Mouse (Mus musculus) limb, embryonic 14.5 days (tissue): ENCODE measurements around the gene Sipa1l1. TPM values are rescaled to one million over a fixed set of nuclear protein-coding genes. Genes with fewer than 3 reads are reported as not detected.

Experiments
- ATAC-seq: fragments of 200-750 bp; cut with Nextera tagmentation; 2 replicates; pipeline ENCODE4 v1.8.0; 2017; ENCODE audit warnings: low read depth, moderate number of reproducible peaks, moderate TSS enrichment; ENCODE audit not compliant: low FRiP score
- DNase-seq: peaks from one replicate; pipeline ENCODE4 v3.0.0-alpha.2; 2015; ENCODE audit warnings: low spot score
- H3K27ac ChIP-seq: fragments of 300-500 bp; sonication (generic); replicated peaks from 2 replicates; pipeline ENCODE4 v1.5.1; 2014; ENCODE audit warnings: low read depth, mild to moderate bottlenecking, low read length, moderate library complexity, mixed read lengths
- H3K27me3 ChIP-seq: fragments of 300-500 bp; sonication (generic); 2 replicates; pipeline ENCODE4 v1.6.1; 2014; ENCODE audit warnings: low read length, mixed read lengths; ENCODE audit not compliant: control insufficient read depth, insufficient read depth
- H3K36me3 ChIP-seq: fragments of 300-500 bp; sonication (generic); 2 replicates; pipeline ENCODE4 v1.6.1; 2014; ENCODE audit warnings: mild to moderate bottlenecking, low read length, moderate library complexity, mixed read lengths; ENCODE audit not compliant: control insufficient read depth, insufficient read depth
- H3K4me1 ChIP-seq: fragments of 300-500 bp; sonication (generic); 2 replicates; pipeline ENCODE4 v1.6.1; 2014; ENCODE audit warnings: antibody characterized with exemption, low read length, mixed read lengths; ENCODE audit not compliant: control insufficient read depth, insufficient read depth
- H3K4me2 ChIP-seq: fragments of 300-500 bp; sonication (generic); replicated peaks from 2 replicates; pipeline ENCODE4 v1.6.1; 2014; ENCODE audit warnings: low read depth, mild to moderate bottlenecking, low read length, moderate library complexity; ENCODE audit not compliant: severe bottlenecking
- H3K4me3 ChIP-seq: fragments of 300-500 bp; sonication (generic); replicated peaks from 2 replicates; pipeline ENCODE4 v1.5.1; 2014; ENCODE audit warnings: low read length
- H3K9ac ChIP-seq: fragments of 300-500 bp; sonication (generic); 2 replicates; pipeline ENCODE4 v1.6.1; 2014; ENCODE audit warnings: mild to moderate bottlenecking, low read depth, low read length, moderate library complexity; ENCODE audit not compliant: severe bottlenecking
- H3K9me3 ChIP-seq: fragments of 300-500 bp; sonication (generic); 2 replicates; pipeline ENCODE4 v1.6.1; 2016; ENCODE audit warnings: low read length; ENCODE audit not compliant: control insufficient read depth
- POLR2A ChIP-seq: fragments of 200-500 bp; IDR thresholded peaks from 2 replicates; pipeline ENCODE4 v1.8.0; 2012; ENCODE audit warnings: inconsistent platforms, mild to moderate bottlenecking, moderate library complexity, borderline replicate concordance; ENCODE audit not compliant: insufficient read depth, insufficient read length; ENCODE audit errors: extremely low read depth
- WGBS: fragments of 180-500 bp; shearing (Covaris S2); extraction: QIAGEN DNeasy Blood & Tissue Kit; methylation state at CpG from one replicate; pipeline ENCODE4 v1.1.7; 2014; 5-methylcytosine and 5-hydroxymethylcytosine counted together
- polyA plus RNA-seq, 2 experiments: library from polyadenylated mRNA; depleted of rRNA in 1 of 2; stranded (reverse) in 1 of 2; unstranded in 1 of 2; fragments of >200 nt; fragmentation: Nextera tagmentation in 1 of 2; extraction: Ambion mirVana in 1 of 2; gene quantifications; 2 replicates each; pipeline versions ENCODE4 v1.2.1 to v1.2.3; 2012 to 2014

Gene Sipa1l1
- polyA plus RNA-seq, 2 experiments: 29.5 to 31.0 TPM

- Histone ChIP-seq H3K9me3 (no peaks in the 10 kb centered on the region), H3K36me3 (no peaks in the 10 kb centered on the region), H3K9ac (no peak overlapping the region), H3K4me2 (no peak overlapping the region), H3K27me3 (no peaks in the 10 kb centered on the region), H3K27ac (no peak overlapping the region), H3K4me3 (no peak overlapping the region), H3K4me1 (no peaks in the 10 kb centered on the region)
- TF ChIP-seq POLR2A: no peak
- DNase-seq (no peak), ATAC-seq (no peak)
- WGBS: 71% methylated on average over 10 of the region's 10 CpGs
Measured at GRCm38 (mm10) chr12:82294906-82295887, 126.1 kb downstream of the Sipa1l1 start.

- ATAC-seq: no peak
- no peak for DNase-seq
- Histone ChIP-seq H3K27me3 (no peaks in the 10 kb centered on the region), H3K4me2 (no peak overlapping the region), H3K4me3 (no peak overlapping the region), H3K36me3 (no peaks in the 10 kb centered on the region), H3K27ac (no peak overlapping the region), H3K4me1 (no peaks in the 10 kb centered on the region), H3K9ac (no peak overlapping the region), H3K9me3 (no peaks in the 10 kb centered on the region)
- 93% methylated on average over 2 of the region's 2 CpGs for WGBS
- TF ChIP-seq POLR2A: no peak
Measured at GRCm38 (mm10) chr12:82296276-82296675, 127.2 kb downstream of the Sipa1l1 start.

DNA sequence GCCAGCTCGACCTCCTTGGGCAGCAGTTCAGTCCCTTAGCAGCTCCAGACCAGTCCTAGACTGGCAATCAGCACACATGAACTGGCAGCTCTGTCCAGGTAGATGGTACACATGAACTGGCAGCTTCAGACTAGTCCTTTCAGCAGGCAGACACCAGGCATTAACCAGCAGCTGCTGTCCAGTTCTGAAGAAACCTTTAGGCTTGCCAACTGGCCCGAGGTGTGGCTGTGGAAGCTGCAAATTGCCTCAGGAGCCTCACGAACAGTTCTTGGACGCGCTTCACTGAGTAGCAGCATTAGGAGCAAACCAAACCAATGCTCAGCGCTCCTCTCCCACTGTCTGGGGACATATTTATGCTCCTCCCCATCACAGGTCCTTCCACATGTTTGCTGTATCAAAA is 128.1 kb downstream of the Sipa1l1 start:
- TF ChIP-seq POLR2A: no peak
- 82% methylated on average over 6 of the region's 6 CpGs for WGBS
- H3K9me3 ChIP-seq: no peaks in the 10 kb centered on the region
- no peak overlapping the region for H3K4me2 ChIP-seq
- no peak overlapping the region for H3K4me3 ChIP-seq
- no peaks in the 10 kb centered on the region for H3K36me3 ChIP-seq
- ATAC-seq (no peak), DNase-seq (no peak)
- no peak overlapping the region for H3K9ac ChIP-seq
- no peak overlapping the region for H3K27ac ChIP-seq
- no peaks in the 10 kb centered on the region for H3K27me3 ChIP-seq
- no peaks in the 10 kb centered on the region for H3K4me1 ChIP-seq

- no peaks in the 10 kb centered on the region for H3K27me3 ChIP-seq
- H3K9me3 ChIP-seq: no peaks in the 10 kb centered on the region
- no peak for TF ChIP-seq POLR2A
- DNase-seq: no peak
- no peak overlapping the region for H3K27ac ChIP-seq
- H3K9ac ChIP-seq: no peak overlapping the region
- no peaks in the 10 kb centered on the region for H3K36me3 ChIP-seq
- no peak overlapping the region for H3K4me2 ChIP-seq
- no peak for ATAC-seq
- no peaks in the 10 kb centered on the region for H3K4me1 ChIP-seq
- WGBS: 75% methylated on average over 9 of the region's 9 CpGs
- no peak overlapping the region for H3K4me3 ChIP-seq
Measured at GRCm38 (mm10) chr12:82298662-82299460, 129.7 kb downstream of the Sipa1l1 start.

GRCm38 (mm10) chr12:82304140-82304539 is 135.0 kb downstream of the Sipa1l1 start:
- no peak overlapping the region for H3K4me2 ChIP-seq
- H3K9ac ChIP-seq: no peak overlapping the region
- 78% methylated on average over 2 of the region's 2 CpGs for WGBS
- H3K4me1 ChIP-seq: no peaks in the 10 kb centered on the region
- no peak overlapping the region for H3K4me3 ChIP-seq
- H3K9me3 ChIP-seq: no peaks in the 10 kb centered on the region
- no peak for TF ChIP-seq POLR2A
- no peaks in the 10 kb centered on the region for H3K36me3 ChIP-seq
- no peaks in the 10 kb centered on the region for H3K27me3 ChIP-seq
- ATAC-seq (no peak), DNase-seq (no peak)
- H3K27ac ChIP-seq: no peak overlapping the region
